Mouse (Mus musculus): ENCODE data around the gene Gpc2. TPM values are rescaled to one million over a fixed set of nuclear protein-coding genes. Genes with fewer than 3 reads are reported as not detected.

The Gpc2 gene
- polyA plus RNA-seq, 1 experiment, result 2.9 TPM

DNA sequence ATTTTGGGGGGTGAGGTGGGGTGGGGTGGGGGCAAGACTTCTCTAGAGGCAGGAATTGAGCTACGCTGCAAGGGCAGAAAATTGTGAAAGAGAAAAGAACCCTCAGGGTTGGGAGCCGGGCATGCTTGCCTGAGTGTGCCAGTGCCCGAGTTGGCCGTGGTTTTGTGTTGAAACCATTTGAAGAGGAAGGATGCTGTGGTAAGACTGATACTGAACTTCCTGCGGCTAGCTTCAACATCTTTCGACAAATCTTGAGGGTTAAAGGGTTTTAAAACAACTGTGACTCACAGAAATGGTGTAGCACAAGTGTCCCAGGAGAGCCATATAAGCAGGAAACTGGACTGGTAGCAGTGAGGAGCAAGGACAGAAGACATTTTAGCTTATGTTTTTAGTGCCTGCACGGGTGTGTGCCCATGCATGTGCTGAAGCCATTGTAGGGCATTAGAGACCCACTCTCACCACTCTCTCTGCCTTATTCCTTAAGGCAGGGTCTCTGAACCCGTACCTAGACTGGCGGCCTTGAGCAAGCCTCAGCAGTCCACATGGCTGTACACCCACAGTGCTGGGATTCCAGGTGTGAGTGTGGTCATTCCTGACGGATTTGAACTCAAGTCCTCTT lies 22.7 kb downstream of the Gpc2 start:
- Histone ChIP-seq H3K4me3 (ENCODE audit: insufficient read depth, low read length) (no peak overlapping the region), H3K27ac (ENCODE audit: insufficient read depth, low read depth, low read length) (peak overlapping the region; percentile 81), H3K4me1 (ENCODE audit: control insufficient read depth, insufficient read depth, low read length) (peaks cover 44% of the 10 kb centered on the region)
- TF ChIP-seq CTCF (IDR thresholded peaks at IDR 0.05; ENCODE audit: low read depth, low read length), result no peak
- no peak for TF ChIP-seq POLR2A (IDR thresholded peaks at IDR 0.05; ENCODE audit: borderline replicate concordance, low read depth, low read length)

DNA sequence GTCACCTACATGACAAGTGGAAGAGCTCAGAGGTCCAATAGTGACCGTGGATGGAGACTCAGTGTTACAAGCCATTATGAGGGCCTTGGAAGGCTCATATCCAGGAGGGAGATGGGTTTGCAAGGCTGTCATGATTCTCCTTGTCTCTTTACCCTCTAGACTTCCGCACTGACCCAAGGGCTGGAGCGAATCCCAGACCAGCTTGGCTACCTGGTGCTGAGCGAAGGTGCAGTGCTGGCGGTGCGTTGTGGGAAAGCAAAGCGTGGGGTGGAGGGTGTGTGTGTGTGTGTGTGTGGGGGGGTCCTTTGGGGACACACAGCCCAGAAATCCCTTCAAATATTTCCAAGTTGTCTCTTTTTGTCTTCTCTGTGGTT lies 23.7 kb downstream of the Gpc2 start:
- TF ChIP-seq POLR2A (IDR thresholded peaks at IDR 0.05; ENCODE audit: borderline replicate concordance, low read depth, low read length), result no peak
- TF ChIP-seq CTCF (IDR thresholded peaks at IDR 0.05; ENCODE audit: low read depth, low read length), result no peak
- Histone ChIP-seq H3K4me3 (ENCODE audit: insufficient read depth, low read length) (peak overlapping the region; percentile 80), H3K4me1 (ENCODE audit: control insufficient read depth, insufficient read depth, low read length) (peaks cover 35% of the 10 kb centered on the region), H3K27ac (ENCODE audit: insufficient read depth, low read depth, low read length) (peak overlapping the region; percentile 81)

DNA sequence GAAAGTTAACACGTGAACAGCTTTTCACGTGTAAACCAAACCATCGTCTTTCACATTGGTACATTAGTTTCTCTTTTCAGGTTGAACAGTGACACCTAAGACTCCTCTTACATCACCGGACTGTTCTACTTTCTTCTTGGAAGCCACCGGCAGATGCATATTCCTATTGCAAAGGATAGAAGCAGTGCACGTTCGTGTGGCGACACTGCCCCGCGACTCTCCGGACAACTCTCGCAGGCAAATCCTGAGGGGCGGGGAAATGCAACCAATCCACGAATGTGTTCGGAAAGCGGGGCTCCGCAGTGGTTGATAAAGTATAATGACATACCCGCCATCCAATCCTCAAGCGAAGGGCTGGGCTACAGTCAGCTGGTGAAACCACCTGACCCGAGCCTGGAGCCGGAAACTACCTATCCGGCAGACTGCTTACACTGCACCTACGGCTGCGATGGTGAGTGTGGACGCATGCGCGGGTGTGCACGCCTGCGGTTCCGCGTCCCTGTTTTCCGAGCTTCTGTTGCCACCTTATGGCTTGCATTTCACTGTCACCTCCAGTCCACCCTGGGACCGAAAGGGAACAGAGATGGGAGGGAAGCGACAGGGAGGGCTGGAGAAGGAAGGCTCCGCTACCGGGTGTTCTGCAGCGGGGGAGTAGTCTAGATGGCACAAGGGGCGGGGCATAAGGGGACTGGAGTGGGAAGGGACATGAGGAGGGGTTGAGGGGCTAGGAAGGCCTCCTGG lies 24.3 kb downstream of the Gpc2 start, which contains the start of gene Lamtor4:
TSS of gene Lamtor4 (plus strand) at position 130 of the 741 bp plus-strand sequence.
- peaks cover 35% of the 10 kb centered on the region for H3K4me1 ChIP-seq (ENCODE audit: control insufficient read depth, insufficient read depth, low read length)

DNA sequence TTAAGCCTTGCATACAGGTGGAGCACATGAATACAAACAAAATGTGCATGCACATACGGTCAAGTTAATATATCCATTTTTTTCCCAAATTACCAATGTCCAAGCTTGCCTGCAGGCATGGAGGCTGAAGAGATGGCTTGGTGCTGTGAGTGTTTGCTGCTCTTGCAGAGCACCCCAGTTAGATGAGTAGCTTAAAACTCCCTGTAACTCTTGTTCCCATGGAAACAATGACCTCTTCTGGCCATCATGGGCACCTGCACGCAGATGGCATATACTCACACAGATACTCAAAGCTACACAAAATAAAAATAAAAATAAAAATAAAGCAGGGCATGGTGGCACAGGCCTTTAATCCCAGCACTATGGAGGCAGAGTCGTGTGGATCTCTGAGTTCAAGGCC lies 26.7 kb downstream of the Gpc2 start:
- Histone ChIP-seq H3K27ac (ENCODE audit: insufficient read depth, low read depth, low read length) (no peak overlapping the region), H3K4me3 (ENCODE audit: insufficient read depth, low read length) (no peak overlapping the region), H3K4me1 (ENCODE audit: control insufficient read depth, insufficient read depth, low read length) (peaks cover 21% of the 10 kb centered on the region)
- no peak for TF ChIP-seq POLR2A (IDR thresholded peaks at IDR 0.05; ENCODE audit: borderline replicate concordance, low read depth, low read length)
- no peak for TF ChIP-seq CTCF (IDR thresholded peaks at IDR 0.05; ENCODE audit: low read depth, low read length)

More for the DNA sequence above, 24.3 kb downstream of the Gpc2 start, which contains the start of gene Lamtor4:
- TF ChIP-seq CTCF (IDR thresholded peaks at IDR 0.05; ENCODE audit: low read depth, low read length) (no peak), POLR2A (IDR thresholded peaks at IDR 0.05; ENCODE audit: borderline replicate concordance, low read depth, low read length) (no peak)
- H3K27ac ChIP-seq (ENCODE audit: insufficient read depth, low read depth, low read length), result peak within 1 kb of the TSS; percentile 81
- H3K4me3 ChIP-seq (ENCODE audit: insufficient read depth, low read length), result peak within 1 kb of the TSS; percentile 80

DNA sequence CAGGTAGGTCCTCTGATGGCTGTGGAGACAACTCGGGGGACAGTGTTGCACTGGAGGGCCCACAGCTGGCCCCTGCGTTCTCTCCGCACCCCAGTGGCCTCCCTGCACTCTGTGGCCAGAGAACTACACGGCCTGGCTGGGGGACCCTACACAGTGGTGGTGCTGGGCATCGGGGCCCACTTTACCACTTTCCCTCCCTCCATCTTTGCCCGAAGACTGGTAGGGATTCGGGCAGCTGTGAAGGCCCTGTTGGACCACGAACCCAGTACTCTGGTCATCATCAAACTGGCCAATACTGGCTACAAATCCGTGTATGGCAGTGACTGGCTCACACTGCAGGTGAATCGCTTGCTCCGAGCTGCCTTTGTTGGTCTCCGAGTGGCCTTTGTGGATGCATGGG lies 28.7 kb downstream of the Gpc2 start:
- H3K4me1 ChIP-seq (ENCODE audit: control insufficient read depth, insufficient read depth, low read length), result peaks cover 7% of the 10 kb centered on the region
- H3K4me3 ChIP-seq (ENCODE audit: insufficient read depth, low read length), result no peak overlapping the region
- H3K27ac ChIP-seq (ENCODE audit: insufficient read depth, low read depth, low read length), result no peak overlapping the region
- TF ChIP-seq CTCF (IDR thresholded peaks at IDR 0.05; ENCODE audit: low read depth, low read length), result no peak
- no peak for TF ChIP-seq POLR2A (IDR thresholded peaks at IDR 0.05; ENCODE audit: borderline replicate concordance, low read depth, low read length)

DNA sequence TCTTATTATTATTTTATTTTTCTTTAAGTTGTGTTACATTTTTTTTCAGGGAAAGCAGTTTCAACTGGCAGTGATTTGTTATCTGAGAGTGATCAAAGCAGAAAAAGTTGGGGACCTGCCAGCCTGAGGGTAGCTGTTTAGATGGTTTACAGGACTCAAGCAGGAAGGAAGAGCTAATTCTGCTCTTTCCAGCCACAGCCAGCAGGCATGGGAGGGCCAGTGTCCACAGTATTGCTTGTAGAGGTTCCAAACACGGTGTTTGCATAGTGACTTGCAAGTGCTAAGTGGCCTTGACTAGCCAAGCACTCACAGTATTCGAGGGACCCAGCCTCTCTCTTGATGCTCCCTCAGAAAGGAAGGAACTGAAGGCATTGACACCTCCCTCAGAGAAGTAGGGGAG lies 38.3 kb downstream of the Gpc2 start:
- Histone ChIP-seq H3K4me3 (ENCODE audit: insufficient read depth, low read length) (no peak overlapping the region), H3K27ac (ENCODE audit: insufficient read depth, low read depth, low read length) (no peak overlapping the region), H3K4me1 (ENCODE audit: control insufficient read depth, insufficient read depth, low read length) (no peaks in the 10 kb centered on the region)
- TF ChIP-seq CTCF (IDR thresholded peaks at IDR 0.05; ENCODE audit: low read depth, low read length) (no peak), POLR2A (IDR thresholded peaks at IDR 0.05; ENCODE audit: borderline replicate concordance, low read depth, low read length) (no peak)

DNA sequence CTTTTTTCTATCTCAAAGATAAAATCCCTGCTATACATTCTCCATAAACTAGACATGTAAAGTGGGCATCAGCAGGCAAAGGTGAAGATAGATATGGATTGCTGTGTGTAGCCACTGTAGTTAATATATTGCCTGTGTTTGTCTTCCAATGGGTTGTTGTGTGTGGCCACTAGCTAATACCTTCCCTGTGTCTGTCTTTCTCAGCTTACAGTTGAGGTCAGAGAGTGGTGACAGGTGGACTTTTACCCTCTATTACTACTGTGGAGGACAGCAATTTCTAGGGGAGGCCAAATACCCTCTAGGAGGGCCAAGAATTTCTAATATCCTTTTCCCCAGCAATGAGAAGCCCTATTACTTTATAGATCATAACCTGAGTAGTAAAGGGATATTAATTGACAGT lies 45.6 kb downstream of the Gpc2 start:
- H3K27ac ChIP-seq (ENCODE audit: insufficient read depth, low read depth, low read length), result no peak overlapping the region
- no peak overlapping the region for H3K4me3 ChIP-seq (ENCODE audit: insufficient read depth, low read length)
- H3K4me1 ChIP-seq (ENCODE audit: control insufficient read depth, insufficient read depth, low read length), result peaks cover 20% of the 10 kb centered on the region
- TF ChIP-seq CTCF (IDR thresholded peaks at IDR 0.05; ENCODE audit: low read depth, low read length) (no peak), POLR2A (IDR thresholded peaks at IDR 0.05; ENCODE audit: borderline replicate concordance, low read depth, low read length) (no peak)

DNA sequence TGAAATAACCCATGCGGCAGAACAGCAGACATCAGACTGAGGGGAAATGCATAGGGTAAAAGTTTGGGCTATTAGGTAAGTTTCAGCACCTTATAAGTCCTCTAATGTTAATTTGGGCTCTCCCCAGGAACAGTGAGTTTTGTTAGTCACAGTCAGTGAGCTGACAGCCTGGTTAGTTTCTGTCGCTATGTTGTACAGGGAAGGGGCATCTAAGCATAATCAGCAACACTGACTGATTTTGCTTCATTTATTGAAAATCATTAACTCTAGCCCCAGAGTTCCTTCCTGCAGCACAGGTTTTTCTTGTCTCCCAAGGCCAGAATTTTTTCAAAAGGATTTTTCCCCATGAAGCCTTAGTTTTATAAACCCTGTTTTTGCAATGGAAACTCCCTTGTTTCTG lies 46.0 kb downstream of the Gpc2 start:
- no peak for TF ChIP-seq POLR2A (IDR thresholded peaks at IDR 0.05; ENCODE audit: borderline replicate concordance, low read depth, low read length)
- TF ChIP-seq CTCF (IDR thresholded peaks at IDR 0.05; ENCODE audit: low read depth, low read length), result no peak
- no peak overlapping the region for H3K27ac ChIP-seq (ENCODE audit: insufficient read depth, low read depth, low read length)
- H3K4me3 ChIP-seq (ENCODE audit: insufficient read depth, low read length), result no peak overlapping the region
- peaks cover 23% of the 10 kb centered on the region for H3K4me1 ChIP-seq (ENCODE audit: control insufficient read depth, insufficient read depth, low read length)

DNA sequence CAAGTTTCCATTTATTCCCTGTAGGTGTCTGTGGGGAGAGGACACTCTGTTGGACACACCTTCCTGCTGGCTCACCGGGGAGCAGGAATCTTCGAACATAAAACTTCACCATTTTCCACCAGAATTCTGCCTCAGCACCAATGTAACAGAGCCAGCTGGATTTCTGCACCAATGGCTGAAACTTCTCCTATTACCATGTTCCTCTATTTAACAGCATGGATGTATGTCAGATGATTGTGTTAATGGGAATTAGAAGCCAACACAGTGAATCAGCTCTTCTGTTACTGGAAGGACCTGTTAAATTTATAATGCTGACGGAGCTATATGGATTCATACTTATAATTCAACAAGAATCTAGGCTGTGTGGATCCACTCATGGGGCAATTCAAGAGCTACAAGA lies 50.3 kb downstream of the Gpc2 start:
- peak overlapping the region; percentile 74 for H3K27ac ChIP-seq (ENCODE audit: insufficient read depth, low read depth, low read length)
- peaks cover 39% of the 10 kb centered on the region for H3K4me1 ChIP-seq (ENCODE audit: control insufficient read depth, insufficient read depth, low read length)
- H3K4me3 ChIP-seq (ENCODE audit: insufficient read depth, low read length), result no peak overlapping the region
- TF ChIP-seq POLR2A (IDR thresholded peaks at IDR 0.05; ENCODE audit: borderline replicate concordance, low read depth, low read length) (no peak), CTCF (IDR thresholded peaks at IDR 0.05; ENCODE audit: low read depth, low read length) (no peak)

DNA sequence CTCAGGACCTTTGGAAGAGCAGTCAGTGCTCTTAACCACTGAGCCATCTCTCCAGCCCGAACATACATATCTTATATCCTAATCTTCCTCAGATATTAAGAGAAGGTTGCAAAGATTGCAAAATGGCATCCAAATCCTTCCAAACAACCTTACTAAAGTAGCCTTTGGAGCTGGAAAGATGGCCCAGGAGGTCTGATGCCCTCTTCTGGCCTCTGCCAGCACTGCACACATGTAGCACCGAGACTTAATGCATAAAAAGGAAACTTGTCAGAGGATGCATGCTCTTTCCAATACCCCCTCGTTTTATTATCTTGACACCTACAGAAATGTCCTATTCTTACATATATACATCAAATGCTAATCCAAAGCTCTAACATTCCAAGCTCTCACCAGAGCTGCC lies 51.8 kb downstream of the Gpc2 start:
- TF ChIP-seq CTCF (IDR thresholded peaks at IDR 0.05; ENCODE audit: low read depth, low read length), result no peak
- no peak for TF ChIP-seq POLR2A (IDR thresholded peaks at IDR 0.05; ENCODE audit: borderline replicate concordance, low read depth, low read length)
- Histone ChIP-seq H3K27ac (ENCODE audit: insufficient read depth, low read depth, low read length) (no peak overlapping the region), H3K4me3 (ENCODE audit: insufficient read depth, low read length) (no peak overlapping the region), H3K4me1 (ENCODE audit: control insufficient read depth, insufficient read depth, low read length) (peaks cover 39% of the 10 kb centered on the region)

All from bone marrow macrophage, adult 2 months (primary cell).